Mouse (Mus musculus) stomach, postnatal 0 days (tissue): ENCODE measurements around the gene Smad9. TPM values are rescaled to one million over a fixed set of nuclear protein-coding genes. Genes with fewer than 3 reads are reported as not detected.

ENCODE experiments used
- ATAC-seq: fragments of 200-750 bp; cut with Nextera tagmentation; 2 replicates; pipeline ENCODE4 v1.8.0; 2017; ENCODE audit not compliant: low FRiP score, low TSS enrichment
- DNase-seq: peaks from one replicate; pipeline ENCODE4 v3.0.0-alpha.2; 2016; ENCODE audit warnings: low spot score
- H3K27ac ChIP-seq: fragments of 300-500 bp; sonication (generic); replicated peaks from 2 replicates; pipeline ENCODE4 v1.5.1; 2014; ENCODE audit warnings: mild to moderate bottlenecking, control low read depth
- H3K27me3 ChIP-seq: fragments of 300-500 bp; sonication (generic); 2 replicates; pipeline ENCODE4 v1.6.1; 2014; ENCODE audit warnings: low read length; ENCODE audit not compliant: control insufficient read depth, insufficient read depth
- H3K36me3 ChIP-seq: fragments of 300-500 bp; sonication (generic); 2 replicates; pipeline ENCODE4 v1.6.1; 2014; ENCODE audit warnings: low read length, mixed read lengths; ENCODE audit not compliant: control insufficient read depth, insufficient read depth
- H3K4me1 ChIP-seq: fragments of 300-500 bp; sonication (generic); replicated peaks from 2 replicates; pipeline ENCODE4 v1.6.1; 2014; ENCODE audit warnings: antibody characterized with exemption; ENCODE audit not compliant: control insufficient read depth, insufficient read depth
- H3K4me2 ChIP-seq: fragments of 300-500 bp; sonication (generic); replicated peaks from 2 replicates; pipeline ENCODE4 v1.6.1; 2014; ENCODE audit warnings: low read depth, mild to moderate bottlenecking, control low read depth, moderate library complexity
- H3K4me3 ChIP-seq: fragments of 300-500 bp; sonication (generic); 2 replicates; pipeline ENCODE4 v1.5.1; 2014; ENCODE audit warnings: low read depth, low read length, control low read depth
- H3K9ac ChIP-seq: fragments of 300-500 bp; sonication (generic); 2 replicates; pipeline ENCODE4 v1.6.1; 2014; ENCODE audit warnings: mild to moderate bottlenecking, low read length, control low read depth, mixed read lengths
- H3K9me3 ChIP-seq: fragments of 300-500 bp; sonication (generic); 2 replicates; pipeline ENCODE4 v1.6.1; 2016; ENCODE audit warnings: low read length; ENCODE audit not compliant: control insufficient read depth
- CTCF ChIP-seq: IDR thresholded peaks from 2 replicates; pipeline ENCODE4 v1.5.1; 2016; ENCODE audit warnings: antibody characterized with exemption, low read depth, mild to moderate bottlenecking, moderate library complexity
- EP300 ChIP-seq: optimal IDR thresholded peaks from 2 replicates; pipeline ENCODE3; 2016; ENCODE audit warnings: antibody characterized with exemption
- WGBS: fragments of 180-500 bp; shearing (Covaris S2); extraction: QIAGEN DNeasy Blood & Tissue Kit; methylation state at CpG from one replicate; pipeline ENCODE4 v1.1.7; 2014; 5-methylcytosine and 5-hydroxymethylcytosine counted together
- polyA plus RNA-seq: library from polyadenylated mRNA; unstranded; fragments of >200 nt; fragmentation: Nextera tagmentation; extraction: Ambion mirVana; gene quantifications from 2 replicates; pipeline ENCODE4 v1.2.1, GENCODE M21; 2015

Smad9 gene
- polyA plus RNA-seq: 0.56 and 0.87 TPM in 2 replicates

DNA sequence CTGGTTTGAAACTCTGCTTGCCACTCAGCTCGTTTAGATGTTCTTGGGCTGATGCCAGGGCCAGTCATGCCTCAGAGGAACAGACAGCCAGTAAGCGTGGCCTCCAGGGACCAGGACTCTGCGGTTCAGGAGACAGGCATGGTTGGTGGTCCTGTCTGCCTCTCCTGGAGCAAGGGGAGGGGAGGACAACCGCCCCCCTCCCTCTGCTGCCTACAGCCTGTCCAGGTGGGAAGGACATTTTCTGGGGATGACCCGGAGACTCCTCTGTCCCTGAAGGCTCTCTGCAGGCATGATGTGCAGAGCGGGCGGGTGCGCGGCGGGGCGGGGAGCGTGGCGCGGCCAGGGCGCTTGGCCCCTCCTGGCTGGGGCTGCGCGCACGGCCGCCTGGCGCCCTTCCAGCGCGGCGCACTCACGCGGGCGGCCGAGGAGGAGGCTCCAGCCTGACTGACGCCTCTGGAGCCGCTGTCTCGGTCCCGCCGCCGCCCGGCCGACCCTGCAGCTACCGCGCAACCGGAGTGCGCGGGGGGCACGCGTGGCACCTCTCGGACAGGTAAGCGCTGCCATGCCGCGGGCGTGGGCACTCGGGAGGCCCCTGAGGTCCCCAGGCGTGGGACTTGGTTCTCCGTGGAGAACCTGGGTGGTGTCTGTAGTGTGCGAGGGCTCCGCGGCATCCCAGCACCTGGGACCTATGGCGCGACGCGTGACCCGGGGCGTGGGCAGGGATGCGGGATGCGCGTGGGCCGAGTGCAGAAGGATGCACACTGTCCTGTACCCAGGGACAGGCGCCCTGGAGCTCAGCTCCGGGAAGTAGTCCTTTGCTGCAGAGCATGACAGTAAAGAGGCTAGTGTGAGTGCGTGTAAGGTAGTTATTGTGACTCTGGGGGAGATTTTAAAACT is at the start of gene Smad9:
Smad9 (plus strand) TSS at position 438 of the 897 bp plus-strand sequence.
- H3K36me3 ChIP-seq: no peaks in the 10 kb centered on the region
- TF ChIP-seq CTCF: no peak; the same call in 1 of the 2 replicates
- no peak for TF ChIP-seq EP300
- under 1% methylated on average over 49 of the region's 66 CpGs for WGBS
- no peaks in the 10 kb centered on the region for H3K27me3 ChIP-seq
- DNase-seq (peak; percentile 72), ATAC-seq (peak; percentile 85)
- H3K4me3 ChIP-seq: peak within 1 kb of the TSS; percentile 65
- peak within 1 kb of the TSS; percentile 97 for H3K4me2 ChIP-seq
- peak within 1 kb of the TSS; percentile 69 for H3K9ac ChIP-seq
- H3K27ac ChIP-seq: peak within 1 kb of the TSS; percentile 85
- H3K4me1 ChIP-seq: peaks cover 4% of the 10 kb centered on the region; the same call in 1 of the 2 replicates
- H3K9me3 ChIP-seq: no peaks in the 10 kb centered on the region

DNA sequence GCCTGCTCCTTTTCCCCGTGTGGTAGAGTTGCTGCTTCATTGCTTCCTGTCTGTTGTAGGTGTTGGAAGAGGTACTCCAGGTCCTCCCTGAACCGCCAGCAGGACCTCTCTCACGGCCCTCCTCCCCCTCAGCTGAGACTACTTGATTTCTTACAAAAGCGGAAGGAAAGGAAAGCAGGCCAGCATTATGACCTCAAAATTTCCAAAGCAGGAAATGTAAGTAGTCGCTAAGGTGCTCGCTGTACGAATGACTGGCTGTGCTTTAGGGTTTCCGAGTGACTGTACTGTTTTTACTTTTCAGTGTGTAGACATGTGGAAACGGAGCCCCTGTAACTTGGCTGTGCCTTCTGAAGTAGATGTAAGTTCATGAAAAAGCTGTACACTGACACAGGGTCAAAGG is 46.4 kb upstream of the Smad9 start:
- no peak for DNase-seq
- H3K4me2 ChIP-seq: no peak overlapping the region
- WGBS: 83% methylated on average over 9 of the region's 9 CpGs
- no peak for ATAC-seq
- no peaks in the 10 kb centered on the region for H3K4me1 ChIP-seq
- no peaks in the 10 kb centered on the region for H3K9me3 ChIP-seq
- H3K36me3 ChIP-seq: peaks cover 17% of the 10 kb centered on the region
- H3K27me3 ChIP-seq: no peaks in the 10 kb centered on the region
- H3K9ac ChIP-seq: no peak overlapping the region
- no peak overlapping the region for H3K27ac ChIP-seq
- H3K4me3 ChIP-seq: no peak overlapping the region
- no peak for TF ChIP-seq CTCF
- TF ChIP-seq EP300: no peak

- H3K9ac ChIP-seq: no peak within 1 kb of the TSS
- DNase-seq (no peak), ATAC-seq (no peak)
- no peaks in the 10 kb centered on the region for H3K9me3 ChIP-seq
- no peaks in the 10 kb centered on the region for H3K4me1 ChIP-seq
- H3K27ac ChIP-seq: no peak within 1 kb of the TSS
- 85% methylated on average over 6 of the region's 6 CpGs for WGBS
- H3K4me3 ChIP-seq: no peak within 1 kb of the TSS
- no peak within 1 kb of the TSS for H3K4me2 ChIP-seq
- TF ChIP-seq EP300 (no peak), CTCF (no peak)
- no peaks in the 10 kb centered on the region for H3K27me3 ChIP-seq
- H3K36me3 ChIP-seq: peaks cover 27% of the 10 kb centered on the region
Measured at GRCm38 (mm10) chr3:54714253-54714652, 41.1 kb upstream of the Smad9 start, which contains the start of gene Gm21958. Gm21958 (minus strand) TSS chr3:54714353.

DNA sequence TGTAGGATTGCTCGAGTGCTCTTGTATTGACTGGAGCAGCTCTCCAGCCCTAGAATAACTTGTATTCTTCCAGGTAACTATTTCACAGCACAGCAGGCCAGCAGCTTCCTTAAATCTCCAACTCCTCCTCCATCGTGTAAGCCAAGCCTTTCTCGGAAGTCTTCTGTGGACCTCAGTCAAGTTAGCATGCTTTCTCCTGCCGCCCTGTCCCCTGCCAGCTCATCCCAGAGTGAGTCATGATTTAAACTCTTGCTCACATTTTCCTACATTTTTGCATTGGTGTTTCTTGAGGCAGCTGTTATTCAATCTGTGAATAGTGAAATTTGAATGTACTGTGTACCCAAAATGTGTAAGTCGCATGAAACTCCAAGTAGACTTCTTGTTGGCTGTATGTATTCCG is 39.9 kb upstream of the Smad9 start:
- DNase-seq (no peak), ATAC-seq (no peak)
- H3K27me3 ChIP-seq: no peaks in the 10 kb centered on the region
- no peak overlapping the region for H3K4me2 ChIP-seq
- H3K27ac ChIP-seq: no peak overlapping the region
- H3K4me1 ChIP-seq: no peaks in the 10 kb centered on the region
- TF ChIP-seq EP300: no peak
- no peak for TF ChIP-seq CTCF
- peaks cover 26% of the 10 kb centered on the region for H3K36me3 ChIP-seq
- no peak overlapping the region for H3K9ac ChIP-seq
- WGBS: 86% methylated on average over 6 of the region's 6 CpGs
- no peak overlapping the region for H3K4me3 ChIP-seq
- H3K9me3 ChIP-seq: no peaks in the 10 kb centered on the region

- Histone ChIP-seq H3K27me3 (no peaks in the 10 kb centered on the region), H3K9ac (no peak overlapping the region), H3K4me1 (no peaks in the 10 kb centered on the region), H3K27ac (no peak overlapping the region), H3K9me3 (no peaks in the 10 kb centered on the region), H3K4me3 (no peak overlapping the region), H3K36me3 (peaks cover 27% of the 10 kb centered on the region), H3K4me2 (no peak overlapping the region)
- WGBS: 80% methylated on average over 6 of the region's 6 CpGs
- no peak for ATAC-seq
- TF ChIP-seq CTCF (no peak), EP300 (no peak)
- no peak for DNase-seq
Measured at GRCm38 (mm10) chr3:54717348-54717747, 38.0 kb upstream of the Smad9 start.

DNA sequence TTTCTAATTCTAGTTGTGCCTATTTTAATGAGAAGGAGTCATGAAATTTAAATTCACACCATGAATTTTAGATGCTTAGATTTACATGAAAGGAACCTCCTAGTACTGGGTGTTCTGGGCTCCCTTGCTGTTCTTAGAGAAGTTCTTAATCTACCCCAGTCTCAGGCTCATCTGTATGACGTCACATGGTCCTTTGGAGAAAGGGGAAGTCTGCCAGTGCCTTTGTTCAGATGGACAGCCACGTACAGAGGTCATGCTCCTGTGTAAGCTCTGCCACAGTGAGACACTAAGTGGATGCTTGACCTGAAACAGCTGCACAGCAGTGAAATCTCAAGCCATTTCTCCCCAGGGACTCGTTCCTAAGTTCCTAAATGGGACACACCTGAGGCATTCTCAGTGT is 36.4 kb upstream of the Smad9 start:
- TF ChIP-seq CTCF: no peak
- TF ChIP-seq EP300: no peak
- no peaks in the 10 kb centered on the region for H3K27me3 ChIP-seq
- H3K4me3 ChIP-seq: no peak overlapping the region
- peaks cover 25% of the 10 kb centered on the region for H3K36me3 ChIP-seq
- no peak overlapping the region for H3K4me2 ChIP-seq
- no peak overlapping the region for H3K9ac ChIP-seq
- DNase-seq: no peak
- no peaks in the 10 kb centered on the region for H3K9me3 ChIP-seq
- H3K4me1 ChIP-seq: no peaks in the 10 kb centered on the region
- H3K27ac ChIP-seq: no peak overlapping the region
- no peak for ATAC-seq
- WGBS: 52% methylated on average over 3 of the region's 3 CpGs
